Mouse (Mus musculus) liver, embryonic 12.5 days (tissue): Measurements from ENCODE around the gene 4933417A18Rik. TPM values are rescaled to one million over a fixed set of nuclear protein-coding genes. Genes with fewer than 3 reads are reported as not detected.
"Not testable (repeated sequence)": the region's sequence is repeated elsewhere in the genome, so short reads cannot be mapped to it uniquely, and the experiment has no call there.

Experiments used
- ATAC-seq: fragments of 200-750 bp; cut with Nextera tagmentation; 2 replicates; pipeline ENCODE4 v1.8.0; 2017; ENCODE audit warnings: moderate number of reproducible peaks, mild to moderate bottlenecking, moderate library complexity
- H3K27ac ChIP-seq: fragments of 300-500 bp; sonication (generic); 2 replicates; pipeline ENCODE4 v1.5.1; 2016; ENCODE audit warnings: mild to moderate bottlenecking
- H3K27me3 ChIP-seq: fragments of 300-500 bp; sonication (generic); replicated peaks from 2 replicates; pipeline ENCODE4 v1.6.1; 2016; ENCODE audit warnings: mild to moderate bottlenecking, moderate library complexity
- H3K36me3 ChIP-seq: fragments of 300-500 bp; sonication (generic); 2 replicates; pipeline ENCODE4 v1.6.1; 2016; ENCODE audit warnings: mild to moderate bottlenecking, moderate library complexity
- H3K4me1 ChIP-seq: fragments of 300-500 bp; sonication (generic); 2 replicates; pipeline ENCODE4 v1.6.1; 2016
- H3K4me2 ChIP-seq: fragments of 300-500 bp; sonication (generic); 2 replicates; pipeline ENCODE4 v1.6.1; 2016; ENCODE audit warnings: mild to moderate bottlenecking, moderate library complexity
- H3K4me3 ChIP-seq: fragments of 300-500 bp; sonication (generic); 2 replicates; pipeline ENCODE4 v1.5.1; 2016; ENCODE audit warnings: mild to moderate bottlenecking, moderate library complexity
- H3K9ac ChIP-seq: fragments of 300-500 bp; sonication (generic); 2 replicates; pipeline ENCODE4 v1.6.1; 2016; ENCODE audit warnings: mild to moderate bottlenecking, moderate library complexity
- H3K9me3 ChIP-seq: fragments of 300-500 bp; sonication (generic); replicated peaks from 2 replicates; pipeline ENCODE4 v1.6.1; 2016; ENCODE audit warnings: mild to moderate bottlenecking, moderate library complexity
- WGBS: fragments of 180-500 bp; shearing (Covaris S2); methylation state at CpG from one replicate; pipeline ENCODE4 v1.1.7; 2016; ENCODE audit not compliant: insufficient replicate concordance; 5-methylcytosine and 5-hydroxymethylcytosine counted together
- polyA plus RNA-seq: library from polyadenylated mRNA; unstranded; fragments of >200 nt; fragmentation: Nextera tagmentation; extraction: Ambion mirVana; gene quantifications from 2 replicates; pipeline ENCODE4 v1.2.1, GENCODE M21; 2016

4933417A18Rik gene
- polyA plus RNA-seq, 1 experiment from 2014 or later, result not detected

GRCm38 (mm10) chr13:34978635-34979034, 54.4 kb downstream of the 4933417A18Rik start:
- not testable (repeated sequence) for H3K4me3 ChIP-seq, H3K27me3 ChIP-seq, H3K27ac ChIP-seq, H3K4me2 ChIP-seq, H3K4me1 ChIP-seq, H3K9me3 ChIP-seq, ATAC-seq, H3K9ac ChIP-seq
- 67% methylated on average over 5 of the region's 5 CpGs for WGBS
- H3K36me3 ChIP-seq, result peaks cover 62% of the 10 kb centered on the region

- not testable (repeated sequence) for H3K9me3 ChIP-seq, H3K9ac ChIP-seq, H3K4me3 ChIP-seq, H3K4me1 ChIP-seq, H3K27ac ChIP-seq, H3K4me2 ChIP-seq, H3K27me3 ChIP-seq
- peak; percentile 75 for ATAC-seq
- 65% methylated on average over 1 of the region's 1 CpGs for WGBS
- H3K36me3 ChIP-seq, result peaks cover 88% of the 10 kb centered on the region
Measured at GRCm38 (mm10) chr13:34983479-34983878, 59.3 kb downstream of the 4933417A18Rik start.

GRCm38 (mm10) chr13:34991581-34992273, 67.5 kb downstream of the 4933417A18Rik start:
- Histone ChIP-seq H3K4me2 (peak overlapping the region; percentile 12), H3K4me1 (peaks cover 31% of the 10 kb centered on the region), H3K27ac (no peak overlapping the region)

GRCm38 (mm10) chr13:34993085-34993484, 68.9 kb downstream of the 4933417A18Rik start:
- WGBS, result 56% methylated on average over 4 of the region's 4 CpGs
- H3K27ac ChIP-seq, result no peak overlapping the region
- no peaks in the 10 kb centered on the region for H3K27me3 ChIP-seq
- peak overlapping the region; percentile 74 for H3K4me3 ChIP-seq
- H3K4me2 ChIP-seq, result peak overlapping the region; percentile 85
- H3K4me1 ChIP-seq, result peaks cover 31% of the 10 kb centered on the region
- H3K9ac ChIP-seq, result peak overlapping the region; percentile 85
- ATAC-seq, result no peak
- no peaks in the 10 kb centered on the region for H3K9me3 ChIP-seq
- peaks cover 24% of the 10 kb centered on the region for H3K36me3 ChIP-seq

More at GRCm38 (mm10) chr13:34991581-34992273, 67.5 kb downstream of the 4933417A18Rik start:
- no peaks in the 10 kb centered on the region for H3K27me3 ChIP-seq
- H3K9me3 ChIP-seq, result no peaks in the 10 kb centered on the region
- H3K4me3 ChIP-seq, result no peak overlapping the region
- H3K9ac ChIP-seq, result no peak overlapping the region
- WGBS, result 53% methylated on average over 4 of the region's 4 CpGs
- peaks cover 37% of the 10 kb centered on the region for H3K36me3 ChIP-seq
- ATAC-seq, result no peak

- peaks cover 31% of the 10 kb centered on the region for H3K4me1 ChIP-seq
- ATAC-seq, result peak; percentile 68
- H3K27ac ChIP-seq, result peak overlapping the region; percentile 84
- H3K4me3 ChIP-seq, result peak overlapping the region; percentile 74
- peak overlapping the region; percentile 85 for H3K4me2 ChIP-seq
- 1% methylated on average over 22 of the region's 22 CpGs for WGBS
- H3K36me3 ChIP-seq, result peaks cover 19% of the 10 kb centered on the region
- peak overlapping the region; percentile 85 for H3K9ac ChIP-seq
- peaks cover 3% of the 10 kb centered on the region; the same call in 1 of the 2 replicates for H3K9me3 ChIP-seq
- H3K27me3 ChIP-seq, result no peaks in the 10 kb centered on the region
Measured at GRCm38 (mm10) chr13:34993595-34993982, 69.4 kb downstream of the 4933417A18Rik start.

GRCm38 (mm10) chr13:34993983-34994811, 70.0 kb downstream of the 4933417A18Rik start:
- H3K9ac ChIP-seq, result peak overlapping the region; percentile 85
- H3K9me3 ChIP-seq, result peaks cover 3% of the 10 kb centered on the region; the same call in 1 of the 2 replicates
- H3K27me3 ChIP-seq, result no peaks in the 10 kb centered on the region
- H3K4me2 ChIP-seq, result peak overlapping the region; percentile 85
- H3K36me3 ChIP-seq, result peaks cover 12% of the 10 kb centered on the region
- ATAC-seq, result peak; percentile 97
- peak overlapping the region; percentile 84 for H3K27ac ChIP-seq
- H3K4me3 ChIP-seq, result peak overlapping the region; percentile 74
- H3K4me1 ChIP-seq, result peaks cover 31% of the 10 kb centered on the region
- WGBS, result 2% methylated on average over 33 of the region's 33 CpGs

GRCm38 (mm10) chr13:34995925-34996324, 71.7 kb downstream of the 4933417A18Rik start:
- no peak overlapping the region for H3K27ac ChIP-seq
- no peak overlapping the region for H3K9ac ChIP-seq
- peaks cover 31% of the 10 kb centered on the region for H3K4me1 ChIP-seq
- no peak overlapping the region for H3K4me3 ChIP-seq
- no peaks in the 10 kb centered on the region for H3K27me3 ChIP-seq
- peaks cover 3% of the 10 kb centered on the region; the same call in 1 of the 2 replicates for H3K9me3 ChIP-seq
- no peak overlapping the region for H3K4me2 ChIP-seq
- ATAC-seq, result no peak
- H3K36me3 ChIP-seq, result no peaks in the 10 kb centered on the region
- WGBS, result 73% methylated on average over 2 of the region's 2 CpGs

Other genes starting within 250 kb of the 4933417A18Rik start
- gene Fam50b, start 189.6 kb upstream of the 4933417A18Rik start, polyA plus RNA-seq, result not detected in 2 replicates
- gene Prpf4b, start 49.1 kb upstream of the 4933417A18Rik start, polyA plus RNA-seq, result 55.8 and 57.2 TPM in 2 replicates
- gene Fam217a, start 99 bp upstream of the 4933417A18Rik start, polyA plus RNA-seq, result 0.51 and 0.66 TPM in 2 replicates
- gene Eci3, start 39.4 kb downstream of the 4933417A18Rik start, polyA plus RNA-seq, result 0.17 TPM in 1 of 2 replicates, not detected in the other
- gene Eci2, start 102.7 kb downstream of the 4933417A18Rik start, polyA plus RNA-seq, result 54.9 and 55.3 TPM in 2 replicates